ENCODE assay signal across 9 mouse cellular contexts in genomic region chr12:29096033-29096913, GRCm38 (mm10).
DNase-seq lines count a peak whose midpoint lies in the region; ATAC-seq lines count a peak whose summit lies in the region.
"Had no signal": no experiment of that assay in that cellular context is flagged by ENCODE, and none has a peak within 500 bp of the region (broad histone marks: within the 10 kb centered on the region; RNA-seq: fewer than 3 reads in every experiment).

No protein-coding gene starts in this region.

- H3K4me2 ChIP-seq in heart, embryonic 16.5 days (ENCODE audit: low read depth, low read length): peak overlapping the region; percentile 30
- peak overlapping the region; percentile 24; the same call in 1 of the 2 replicates for H3K4me2 ChIP-seq in hindbrain, embryonic 11.5 days (replicated peaks; ENCODE audit: low read depth, low read length)
- H3K4me2 ChIP-seq in neural tube, embryonic 12.5 days (replicated peaks): peak overlapping the region; percentile 40
- H3K4me2 ChIP-seq: limb, embryonic 15.5 days had no signal

- intact Hi-C loops in heart, postnatal 10 days (cut with DNase I): no loop called here

- DNase-seq in heart, postnatal 10 days: no peak
- DNase-seq in embryo, embryonic 10.5 days (ENCODE audit: low spot score): peak; percentile 80
- DNase-seq in hindbrain, embryonic 11.5 days (ENCODE audit: low spot score): peak; percentile 83
- DNase-seq in layer of hippocampus, postnatal 14 days (ENCODE audit: low spot score in 2 of 2): peak; percentile 39 to 52

- H3K27me3 ChIP-seq in heart, embryonic 16.5 days (ENCODE audit: control insufficient read depth, insufficient read depth, low read length): no peaks in the 10 kb centered on the region
- H3K27me3 ChIP-seq in hindbrain, embryonic 11.5 days (ENCODE audit: control insufficient read depth, insufficient read depth, low read length): no peaks in the 10 kb centered on the region
- H3K27me3 ChIP-seq in neural tube, embryonic 12.5 days (replicated peaks): no peaks in the 10 kb centered on the region
- H3K27me3 ChIP-seq: limb, embryonic 15.5 days had no signal

- no peaks in the 10 kb centered on the region for H3K36me3 ChIP-seq in heart, embryonic 16.5 days (ENCODE audit: control insufficient read depth, insufficient read depth)
- no peaks in the 10 kb centered on the region for H3K36me3 ChIP-seq in hindbrain, embryonic 11.5 days (ENCODE audit: control insufficient read depth, insufficient read depth, low read length)
- no peaks in the 10 kb centered on the region for H3K36me3 ChIP-seq in neural tube, embryonic 12.5 days
- H3K36me3 ChIP-seq: limb, embryonic 15.5 days had no signal

- H3K9me3 ChIP-seq in heart, embryonic 16.5 days (replicated peaks; ENCODE audit: control insufficient read depth, low read length): no peaks in the 10 kb centered on the region
- no peaks in the 10 kb centered on the region for H3K9me3 ChIP-seq in hindbrain, embryonic 11.5 days (ENCODE audit: control insufficient read depth, low read length)
- H3K9me3 ChIP-seq in neural tube, embryonic 12.5 days: no peaks in the 10 kb centered on the region
- H3K9me3 ChIP-seq: limb, embryonic 15.5 days had no signal

- no peak overlapping the region for H3K27ac ChIP-seq in heart, embryonic 16.5 days (ENCODE audit: low read length)
- peak overlapping the region; percentile 85 for H3K27ac ChIP-seq in hindbrain, embryonic 11.5 days (ENCODE audit: low read depth, low read length)
- H3K27ac ChIP-seq in neural tube, embryonic 12.5 days: peak overlapping the region; percentile 72
- H3K27ac ChIP-seq: limb, embryonic 15.5 days had no signal

- H3K9ac ChIP-seq in heart, embryonic 16.5 days (ENCODE audit: low read length): peak overlapping the region; percentile 28; the same call in 1 of the 2 replicates
- H3K9ac ChIP-seq in hindbrain, embryonic 11.5 days (ENCODE audit: low read depth, low read length): no peak overlapping the region
- no peak overlapping the region for H3K9ac ChIP-seq in neural tube, embryonic 12.5 days
- H3K9ac ChIP-seq: limb, embryonic 15.5 days had no signal

- 12% methylated on average over 16 of the region's 16 CpGs for WGBS in heart, embryonic 16.5 days
- 8% methylated on average over 16 of the region's 16 CpGs for WGBS in hindbrain, embryonic 11.5 days
- 2% methylated on average over 16 of the region's 16 CpGs for WGBS in neural tube, embryonic 12.5 days

- peaks cover 8% of the 10 kb centered on the region for H3K4me1 ChIP-seq in heart, embryonic 16.5 days (ENCODE audit: control insufficient read depth, insufficient read depth, low read length)
- peaks cover 10% of the 10 kb centered on the region for H3K4me1 ChIP-seq in hindbrain, embryonic 11.5 days (replicated peaks; ENCODE audit: control insufficient read depth, insufficient read depth, low read length)
- peaks cover 32% of the 10 kb centered on the region for H3K4me1 ChIP-seq in neural tube, embryonic 12.5 days

- no peak overlapping the region for H3K4me3 ChIP-seq in heart, embryonic 16.5 days (ENCODE audit: low read length)
- no peak overlapping the region for H3K4me3 ChIP-seq in hindbrain, embryonic 11.5 days (ENCODE audit: low read depth, low read length)
- H3K4me3 ChIP-seq in neural tube, embryonic 12.5 days: no peak overlapping the region
- H3K4me3 ChIP-seq: limb, embryonic 15.5 days had no signal

- ATAC-seq in heart, embryonic 16.5 days (replicated peaks; ENCODE audit: extremely low read depth, insufficient read depth, low FRiP score): 0 out of 2 replicates have a peak, but pooled peaks have one; percentile 18
- peak; percentile 96 for ATAC-seq in hindbrain, embryonic 11.5 days (ENCODE audit: low FRiP score)
- ATAC-seq in neural tube, embryonic 12.5 days (ENCODE audit: low FRiP score, low read depth): peak; percentile 97
- ATAC-seq in megakaryocyte, adult 5-6 weeks (ENCODE audit: poor library complexity, severe bottlenecking): no peak
- no peak for ATAC-seq in CD4-positive, CD25-positive, alpha-beta regulatory T cell, adult 4 months

Comparison
In these comparisons a context has a peak if more than half of its experiments do, and no peak if none do; other contexts are left out.
1. ATAC-seq: peak in heart, embryonic 16.5 days (single experiment), hindbrain, embryonic 11.5 days (single experiment) and neural tube, embryonic 12.5 days (single experiment); none in megakaryocyte, adult 5-6 weeks (single experiment) and CD4-positive, CD25-positive, alpha-beta regulatory T cell, adult 4 months (single experiment).
2. DNase-seq: peak in embryo, embryonic 10.5 days (single experiment), hindbrain, embryonic 11.5 days (single experiment) and layer of hippocampus, postnatal 14 days (2 of 2); none in heart, postnatal 10 days (0 of 2).
3. Peak in every context shown above with its lines, with median percentiles within 50 percentile points of each other: H3K4me2 ChIP-seq.